Mouse (Mus musculus) heart, embryonic 11.5 days (tissue): ENCODE results near the gene Srgn. TPM values are rescaled to one million over a fixed set of nuclear protein-coding genes. Genes with fewer than 3 reads are reported as not detected.

Source experiments
- ATAC-seq: fragments of 200-750 bp; cut with Nextera tagmentation; replicated peaks from 2 replicates; pipeline ENCODE4 v1.8.0; 2017; ENCODE audit warnings: moderate library complexity; ENCODE audit not compliant: insufficient number of reproducible peaks, low FRiP score, low TSS enrichment
- H3K27ac ChIP-seq: fragments of 300-500 bp; sonication (generic); 2 replicates; pipeline ENCODE4 v1.5.1; 2014; ENCODE audit warnings: mild to moderate bottlenecking, low read depth, low read length
- H3K27me3 ChIP-seq: fragments of 300-500 bp; sonication (generic); 2 replicates; pipeline ENCODE4 v1.6.1; 2014; ENCODE audit warnings: mild to moderate bottlenecking, low read length, mixed read lengths; ENCODE audit not compliant: control insufficient read depth, insufficient read depth
- H3K36me3 ChIP-seq: fragments of 300-500 bp; sonication (generic); 2 replicates; pipeline ENCODE4 v1.6.1; 2014; ENCODE audit warnings: mild to moderate bottlenecking, low read length, moderate library complexity, mixed read lengths; ENCODE audit not compliant: control insufficient read depth, insufficient read depth
- H3K4me1 ChIP-seq: fragments of 300-500 bp; sonication (generic); 2 replicates; pipeline ENCODE4 v1.6.1; 2014; ENCODE audit warnings: low read length; ENCODE audit not compliant: control insufficient read depth, insufficient read depth
- H3K4me2 ChIP-seq: fragments of 300-500 bp; sonication (generic); 2 replicates; pipeline ENCODE4 v1.6.1; 2014; ENCODE audit warnings: mild to moderate bottlenecking, moderate library complexity
- H3K4me3 ChIP-seq: fragments of 300-500 bp; sonication (generic); 2 replicates; pipeline ENCODE4 v1.5.1; 2014; ENCODE audit warnings: low read depth, low read length
- H3K9ac ChIP-seq: fragments of 300-500 bp; sonication (generic); 2 replicates; pipeline ENCODE4 v1.6.1; 2014; ENCODE audit warnings: mild to moderate bottlenecking, low read depth, low read length, moderate library complexity
- H3K9me3 ChIP-seq: fragments of 300-500 bp; sonication (generic); replicated peaks from 2 replicates; pipeline ENCODE4 v1.6.1; 2016; ENCODE audit warnings: low read length; ENCODE audit not compliant: control insufficient read depth
- WGBS: fragments of 180-500 bp; shearing (Covaris S2); extraction: QIAGEN DNeasy Blood & Tissue Kit; methylation state at CpG from one replicate; pipeline ENCODE4 v1.1.7; 2014; ENCODE audit not compliant: insufficient replicate concordance; 5-methylcytosine and 5-hydroxymethylcytosine counted together
- polyA plus RNA-seq: library from polyadenylated mRNA; unstranded; fragments of >200 nt; fragmentation: Nextera tagmentation; extraction: Ambion mirVana; gene quantifications from 2 replicates; pipeline ENCODE4 v1.2.1, GENCODE M21; 2014

Srgn gene
- polyA plus RNA-seq, 1 experiment from 2014 or later = 6.7 TPM

- H3K36me3 ChIP-seq = no peaks in the 10 kb centered on the region
- 85% methylated on average over 6 of the region's 6 CpGs for WGBS
- no peaks in the 10 kb centered on the region for H3K27me3 ChIP-seq
- H3K4me3 ChIP-seq = no peak overlapping the region
- no peaks in the 10 kb centered on the region for H3K9me3 ChIP-seq
- no peak overlapping the region for H3K9ac ChIP-seq
- no peak for ATAC-seq
- H3K4me2 ChIP-seq = no peak overlapping the region
- H3K27ac ChIP-seq = no peak overlapping the region
- H3K4me1 ChIP-seq = peaks cover 3% of the 10 kb centered on the region; the same call in 1 of the 2 replicates
Measured at GRCm38 (mm10) chr10:62511528-62511927, 15.7 kb downstream of the Srgn start.

GRCm38 (mm10) chr10:62509032-62509656 lies 18.1 kb downstream of the Srgn start:
- 52% methylated on average over 11 of the region's 11 CpGs for WGBS
- H3K4me1 ChIP-seq = peaks cover 3% of the 10 kb centered on the region; the same call in 1 of the 2 replicates
- H3K4me2 ChIP-seq = peak overlapping the region; percentile 75
- no peaks in the 10 kb centered on the region for H3K27me3 ChIP-seq
- H3K36me3 ChIP-seq = no peaks in the 10 kb centered on the region
- H3K9me3 ChIP-seq = no peaks in the 10 kb centered on the region
- no peak overlapping the region for H3K9ac ChIP-seq
- ATAC-seq = no peak
- H3K4me3 ChIP-seq = no peak overlapping the region
- H3K27ac ChIP-seq = no peak overlapping the region

- WGBS = 2% methylated on average over 11 of the region's 11 CpGs
- Histone ChIP-seq H3K27me3 (no peaks in the 10 kb centered on the region), H3K4me1 (peaks cover 3% of the 10 kb centered on the region; the same call in 1 of the 2 replicates), H3K9me3 (no peaks in the 10 kb centered on the region), H3K4me3 (peak overlapping the region; percentile 31), H3K36me3 (no peaks in the 10 kb centered on the region), H3K27ac (no peak overlapping the region), H3K9ac (no peak overlapping the region), H3K4me2 (peak overlapping the region; percentile 75)
- ATAC-seq = no peak
Measured at GRCm38 (mm10) chr10:62508459-62508858, 18.8 kb downstream of the Srgn start.

GRCm38 (mm10) chr10:62507591-62508308 lies 19.5 kb downstream of the Srgn start:
- no peaks in the 10 kb centered on the region for H3K36me3 ChIP-seq
- H3K9me3 ChIP-seq = no peaks in the 10 kb centered on the region
- H3K9ac ChIP-seq = no peak overlapping the region
- peak overlapping the region; percentile 31 for H3K4me3 ChIP-seq
- ATAC-seq = no peak
- H3K27me3 ChIP-seq = no peaks in the 10 kb centered on the region
- peaks cover 3% of the 10 kb centered on the region; the same call in 1 of the 2 replicates for H3K4me1 ChIP-seq
- WGBS = 12% methylated on average over 18 of the region's 18 CpGs
- no peak overlapping the region for H3K27ac ChIP-seq
- H3K4me2 ChIP-seq = peak overlapping the region; percentile 75

- no peak for ATAC-seq
- Histone ChIP-seq H3K4me1 (peaks cover 3% of the 10 kb centered on the region; the same call in 1 of the 2 replicates), H3K4me3 (no peak overlapping the region), H3K4me2 (no peak overlapping the region), H3K27ac (no peak overlapping the region), H3K27me3 (no peaks in the 10 kb centered on the region), H3K9me3 (no peaks in the 10 kb centered on the region), H3K36me3 (no peaks in the 10 kb centered on the region), H3K9ac (no peak overlapping the region)
- 87% methylated on average over 4 of the region's 4 CpGs for WGBS
Measured at GRCm38 (mm10) chr10:62507071-62507470, 20.2 kb downstream of the Srgn start.

GRCm38 (mm10) chr10:62506019-62506556 lies 21.2 kb downstream of the Srgn start:
- 70% methylated on average over 17 of the region's 17 CpGs for WGBS
- H3K9me3 ChIP-seq = no peaks in the 10 kb centered on the region
- H3K27ac ChIP-seq = no peak overlapping the region
- peaks cover 3% of the 10 kb centered on the region; the same call in 1 of the 2 replicates for H3K4me1 ChIP-seq
- H3K36me3 ChIP-seq = no peaks in the 10 kb centered on the region
- no peak overlapping the region for H3K4me3 ChIP-seq
- ATAC-seq = no peak
- H3K27me3 ChIP-seq = no peaks in the 10 kb centered on the region
- no peak overlapping the region for H3K9ac ChIP-seq
- no peak overlapping the region for H3K4me2 ChIP-seq

GRCm38 (mm10) chr10:62505224-62505983 lies 21.8 kb downstream of the Srgn start:
- Histone ChIP-seq H3K9me3 (no peaks in the 10 kb centered on the region), H3K27me3 (no peaks in the 10 kb centered on the region), H3K9ac (no peak overlapping the region), H3K4me1 (peaks cover 3% of the 10 kb centered on the region; the same call in 1 of the 2 replicates), H3K36me3 (no peaks in the 10 kb centered on the region), H3K27ac (no peak overlapping the region), H3K4me3 (no peak overlapping the region), H3K4me2 (no peak overlapping the region)
- ATAC-seq = no peak
- 77% methylated on average over 9 of the region's 9 CpGs for WGBS

- Histone ChIP-seq H3K27ac (no peak overlapping the region), H3K27me3 (no peaks in the 10 kb centered on the region), H3K4me2 (no peak overlapping the region), H3K36me3 (no peaks in the 10 kb centered on the region), H3K4me1 (peaks cover 3% of the 10 kb centered on the region; the same call in 1 of the 2 replicates), H3K9me3 (no peaks in the 10 kb centered on the region), H3K4me3 (no peak overlapping the region), H3K9ac (no peak overlapping the region)
- ATAC-seq = no peak; the same call in 1 of the 2 replicates
- WGBS = 67% methylated on average over 12 of the region's 12 CpGs
Measured at GRCm38 (mm10) chr10:62503836-62504628, 23.2 kb downstream of the Srgn start.
